Mouse (Mus musculus) CD4-positive helper T cell, adult 2 months (primary cell): ENCODE results near the gene Wdfy1.

ENCODE experiments used
- DNase-seq: peaks from one replicate; pipeline ENCODE4 v3.0.0-alpha.2; 2012; ENCODE audit warnings: low read depth, missing footprints, low spot score

The Wdfy1 gene

GRCm38 (mm10) chr1:79659598-79659997 lies 116.3 kb downstream of the Wdfy1 start:
- DNase-seq = no peak

- DNase-seq = no peak
Measured at GRCm38 (mm10) chr1:79657411-79657810, 118.5 kb downstream of the Wdfy1 start.

GRCm38 (mm10) chr1:79655819-79656555 lies 120.0 kb downstream of the Wdfy1 start:
- no peak for DNase-seq

- no peak for DNase-seq
Measured at GRCm38 (mm10) chr1:79654948-79655347, 121.0 kb downstream of the Wdfy1 start.
